Mouse (Mus musculus) small intestine, adult 2 months (tissue): Measurements from ENCODE around the gene Pcdh15.

Experiments used
- CTCF ChIP-seq: fragments of 200-500 bp; IDR thresholded peaks from 2 replicates; pipeline ENCODE4 v1.5.1; 2012; ENCODE audit warnings: low read depth, mild to moderate bottlenecking, control low read depth, inconsistent platforms, low read length, moderate library complexity, mixed read lengths; ENCODE audit not compliant: insufficient replicate concordance, insufficient read length; ENCODE audit errors: extremely low read depth
- POLR2A ChIP-seq: fragments of 200-500 bp; IDR thresholded peaks from 2 replicates; pipeline ENCODE4 v1.6.1; 2012; ENCODE audit warnings: low read depth, mild to moderate bottlenecking, control low read depth, inconsistent platforms, low read length, moderate library complexity

DNA sequence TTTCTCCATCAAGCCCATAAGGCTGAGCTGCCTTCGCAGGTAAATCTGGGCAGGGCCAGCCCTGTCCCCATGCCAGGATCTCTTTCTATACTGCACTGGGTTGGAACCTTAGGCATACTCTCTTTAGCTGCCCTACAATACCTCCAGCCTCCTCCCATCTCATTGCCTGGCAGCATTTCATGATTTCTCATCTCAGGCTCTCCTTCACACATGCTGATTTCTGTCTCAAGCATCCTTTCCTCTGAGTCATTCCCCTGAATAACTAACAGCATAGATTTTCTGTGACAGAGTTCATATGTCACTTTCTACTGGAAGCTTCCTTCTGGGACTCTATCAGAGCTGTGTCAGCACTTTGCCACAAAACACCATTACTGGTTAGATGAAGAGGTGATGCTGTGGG is 999.2 kb downstream of the Pcdh15 start:
- TF ChIP-seq CTCF = no peak
- TF ChIP-seq POLR2A = no peak
